Mouse (Mus musculus) left cerebral cortex, adult 11 months (tissue): ENCODE data around the gene Mgat5b.
"Not testable (repeated sequence)": the region's sequence is repeated elsewhere in the genome, so short reads cannot be mapped to it uniquely, and the experiment has no call there.

Experiments
- DNase-seq: peaks from one replicate; pipeline ENCODE4 v3.0.0; 2022; ENCODE audit warnings: low spot score

The Mgat5b gene

DNA sequence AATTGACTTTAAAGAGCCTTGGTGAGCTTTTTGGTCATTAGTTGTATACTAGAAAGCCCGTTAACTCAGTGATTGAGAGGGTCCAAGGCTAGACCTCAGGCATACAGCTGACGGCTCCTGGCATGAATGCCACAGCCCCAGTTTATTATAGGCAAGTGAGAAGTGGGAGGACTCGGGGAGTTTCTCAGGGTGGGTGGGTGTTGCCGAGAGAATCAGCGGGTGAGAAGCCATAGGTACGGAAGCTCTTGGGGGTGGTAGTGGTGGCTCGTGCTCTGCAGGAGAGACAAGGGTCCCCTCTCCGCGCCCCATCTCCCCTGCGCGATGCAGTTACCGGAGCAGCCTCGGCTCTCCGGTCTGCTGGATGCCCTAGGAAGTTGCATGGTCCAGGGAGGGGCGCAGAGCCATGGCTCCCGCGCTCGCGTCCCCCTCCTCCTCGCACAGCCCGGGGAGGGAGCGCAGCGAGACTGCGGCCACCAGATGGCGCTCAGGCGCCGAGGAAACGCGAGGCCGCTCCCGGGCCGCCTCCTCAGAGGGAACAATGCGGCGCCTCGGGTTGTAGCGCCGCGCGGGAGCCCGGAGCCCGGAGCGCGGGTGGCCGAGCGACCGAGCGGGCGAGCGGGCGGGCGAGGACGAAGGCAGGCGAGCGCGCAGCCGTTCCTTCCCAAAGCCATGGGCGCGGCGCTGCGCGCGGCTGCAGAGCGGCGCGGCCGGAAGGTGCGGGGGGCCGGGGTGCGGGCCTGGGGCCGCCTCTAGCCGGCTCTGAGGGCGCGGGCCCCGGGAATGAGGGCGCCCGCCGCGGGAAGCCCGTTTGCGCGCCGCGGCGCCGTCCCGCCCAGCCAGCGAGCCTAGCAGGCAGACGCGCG lies at the start of gene Mgat5b:
TSS of gene Mgat5b (plus strand) at position 541 of the 863 bp plus-strand sequence.
- peak; percentile 69 for DNase-seq

DNA sequence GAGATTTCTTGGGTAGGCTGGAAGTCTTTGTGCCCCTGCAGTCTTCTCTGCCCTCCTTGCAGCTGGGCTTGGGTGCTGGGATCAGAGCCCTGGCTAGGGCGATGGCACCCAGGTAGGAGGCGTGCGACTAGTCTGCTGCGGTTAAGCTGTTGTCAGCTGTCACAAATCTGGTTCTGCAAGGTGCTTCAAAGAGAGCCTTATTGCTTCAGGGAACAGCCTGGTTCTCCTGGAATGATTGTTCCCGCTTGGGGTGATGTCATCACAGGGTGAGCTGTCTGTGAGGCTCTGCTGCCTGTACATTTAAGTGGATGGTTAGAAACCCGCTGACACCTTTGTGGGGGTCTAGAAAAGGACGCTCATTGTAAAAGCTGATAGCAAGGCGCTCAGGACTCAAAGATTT lies 49.4 kb upstream of the Mgat5b start:
- no peak for DNase-seq

GRCm38 (mm10) chr11:116869641-116870040 lies 49.0 kb upstream of the Mgat5b start:
- no peak for DNase-seq

GRCm38 (mm10) chr11:116871538-116871937 lies 47.1 kb upstream of the Mgat5b start:
- DNase-seq = no peak

DNA sequence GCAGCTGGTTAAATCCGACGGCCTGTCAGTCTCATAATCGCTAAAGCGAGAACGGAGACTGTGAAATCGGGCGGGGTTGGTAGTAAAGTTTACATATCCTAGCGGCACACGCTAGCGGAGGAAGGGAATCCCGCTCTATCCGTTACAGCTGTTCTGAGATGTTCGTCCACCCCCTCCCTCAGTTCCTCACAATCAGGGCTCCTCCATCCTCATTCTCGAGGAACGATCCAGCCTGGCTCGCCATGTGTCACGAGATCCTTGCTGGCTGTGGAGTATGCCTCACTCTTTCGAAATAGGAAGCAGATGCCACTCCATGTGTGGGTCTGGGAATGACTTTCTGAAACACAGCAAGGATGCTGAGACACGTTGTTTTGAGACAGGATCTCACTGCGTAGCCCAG lies 44.7 kb upstream of the Mgat5b start:
- no peak for DNase-seq

DNA sequence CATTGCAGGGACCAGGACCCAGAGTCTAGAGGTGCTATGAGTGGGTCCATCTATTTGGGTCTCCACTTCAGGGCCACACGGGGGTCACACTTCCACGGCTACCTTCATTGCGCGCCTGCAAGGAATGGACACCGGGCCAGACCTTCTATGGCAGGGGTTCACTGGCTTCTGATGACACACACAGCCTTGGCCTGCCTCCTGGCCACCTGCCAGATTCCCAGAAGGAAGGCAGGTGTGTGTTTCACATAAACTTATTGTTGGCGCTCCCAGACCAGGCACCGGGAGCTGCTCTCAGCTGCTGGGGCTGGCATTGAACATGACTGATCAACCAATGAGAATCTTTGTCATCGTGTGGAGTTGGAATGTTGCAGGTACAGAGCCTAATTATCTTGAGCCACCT lies 40.2 kb upstream of the Mgat5b start:
- DNase-seq = no peak

DNA sequence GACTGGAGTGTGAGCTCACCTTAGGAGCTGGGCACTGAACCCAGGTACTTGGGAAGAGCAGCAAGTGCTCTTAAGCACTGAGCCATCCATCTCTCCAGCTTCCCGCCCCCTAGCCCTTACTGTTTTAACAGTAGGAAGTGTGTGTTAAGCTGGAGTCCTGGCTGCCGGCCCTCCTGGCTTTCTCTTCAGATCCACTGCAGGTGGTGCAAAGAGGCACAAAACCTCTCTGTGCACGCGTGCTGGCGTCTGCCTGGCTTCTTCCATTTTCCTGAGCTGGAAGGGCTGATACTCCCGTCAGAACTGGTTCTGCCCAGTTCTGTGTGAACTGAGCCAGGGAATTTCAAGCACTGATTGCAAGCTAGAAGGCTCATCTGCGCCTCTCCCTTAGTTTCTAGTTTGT lies 37.8 kb upstream of the Mgat5b start:
- no peak for DNase-seq

DNA sequence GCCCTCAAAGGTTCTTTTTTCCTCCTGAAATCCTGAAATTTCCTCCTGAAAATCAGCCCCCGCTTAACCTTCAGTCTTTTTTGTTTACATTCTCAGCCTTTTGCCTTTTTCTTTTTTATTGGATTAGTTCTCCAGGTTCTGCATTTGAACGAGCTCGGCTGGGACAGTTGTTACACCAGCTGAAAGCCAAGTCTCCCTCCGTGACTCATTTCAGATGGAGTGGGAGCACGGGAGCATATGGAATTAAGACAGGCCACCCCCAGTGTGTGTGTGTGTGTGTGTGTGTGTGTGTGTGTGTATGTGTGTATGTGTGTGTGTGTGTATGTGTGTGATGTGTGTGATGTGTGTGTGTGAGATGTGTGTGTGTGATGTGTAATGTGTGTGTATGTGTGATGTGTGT lies 37.2 kb upstream of the Mgat5b start:
- no peak for DNase-seq

GRCm38 (mm10) chr11:116882446-116882845 lies 36.2 kb upstream of the Mgat5b start:
- DNase-seq = no peak

DNA sequence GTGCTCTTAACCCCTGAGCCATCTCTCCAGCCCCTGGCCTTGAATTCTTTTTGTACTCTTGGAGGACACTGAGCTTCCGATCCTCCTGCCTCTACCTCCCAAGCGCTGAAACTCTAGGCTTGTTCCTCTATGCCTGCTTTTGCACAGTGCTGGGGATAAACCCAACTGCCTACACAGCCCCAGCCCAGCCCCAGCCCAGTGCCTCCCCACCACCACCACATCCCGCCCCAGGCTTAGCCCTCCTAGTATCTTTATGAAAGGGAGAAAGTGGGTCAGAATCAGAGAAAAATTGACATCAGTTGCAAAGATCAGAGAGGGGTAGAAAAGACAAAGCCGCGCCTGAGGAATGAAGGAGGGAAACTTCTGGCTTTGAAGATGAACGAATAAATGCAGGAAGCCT lies 34.6 kb upstream of the Mgat5b start:
- no peak for DNase-seq

- peak; percentile 63 for DNase-seq
Observed at GRCm38 (mm10) chr11:116885275-116886151, 33.1 kb upstream of the Mgat5b start.

DNA sequence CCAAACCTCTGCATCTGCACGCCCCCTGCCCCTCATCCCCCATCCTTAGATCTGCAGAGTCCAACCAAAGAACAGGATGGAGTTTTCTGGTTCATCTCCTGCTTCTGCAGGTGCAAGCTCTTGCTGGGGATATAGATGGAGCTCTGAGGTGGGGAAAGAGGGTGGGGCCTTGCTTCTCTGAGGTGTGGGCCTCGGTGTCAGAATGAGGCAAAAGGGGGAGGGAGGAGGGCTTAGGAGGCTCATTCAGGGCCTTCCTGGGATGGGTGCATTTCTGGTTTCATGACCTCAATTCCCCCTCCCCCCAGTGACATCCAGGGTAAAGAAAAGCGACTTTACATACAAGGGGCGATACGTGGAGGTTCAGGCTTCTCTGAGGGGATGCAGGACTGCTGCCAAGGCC lies 31.5 kb upstream of the Mgat5b start:
- no peak for DNase-seq

- no peak for DNase-seq
Observed at GRCm38 (mm10) chr11:116893532-116894442, 24.9 kb upstream of the Mgat5b start.

DNA sequence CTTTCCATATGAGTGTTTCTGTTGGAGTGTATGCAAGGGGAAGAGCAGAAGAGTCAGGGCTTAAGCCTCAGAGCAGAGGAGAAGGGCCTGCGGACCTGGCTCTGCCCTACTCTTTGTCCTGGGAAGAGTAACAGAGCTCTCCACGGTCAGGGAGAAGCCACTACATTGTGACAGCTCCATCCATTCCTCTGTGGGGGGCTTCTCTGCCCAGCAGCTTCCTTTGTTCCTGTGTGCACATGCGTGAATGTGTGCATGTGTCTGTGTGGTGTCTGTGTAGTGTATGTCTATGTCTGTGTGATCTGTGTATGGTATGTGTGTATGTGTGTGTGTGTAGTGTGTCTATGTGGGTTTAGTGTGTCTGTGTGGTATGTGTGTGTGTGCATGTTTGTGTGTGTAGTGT lies 23.3 kb upstream of the Mgat5b start:
- DNase-seq = no peak

GRCm38 (mm10) chr11:116899247-116899646 lies 19.4 kb upstream of the Mgat5b start:
- DNase-seq = no peak

GRCm38 (mm10) chr11:116902588-116902987 lies 16.1 kb upstream of the Mgat5b start:
- DNase-seq = not testable (repeated sequence)

DNA sequence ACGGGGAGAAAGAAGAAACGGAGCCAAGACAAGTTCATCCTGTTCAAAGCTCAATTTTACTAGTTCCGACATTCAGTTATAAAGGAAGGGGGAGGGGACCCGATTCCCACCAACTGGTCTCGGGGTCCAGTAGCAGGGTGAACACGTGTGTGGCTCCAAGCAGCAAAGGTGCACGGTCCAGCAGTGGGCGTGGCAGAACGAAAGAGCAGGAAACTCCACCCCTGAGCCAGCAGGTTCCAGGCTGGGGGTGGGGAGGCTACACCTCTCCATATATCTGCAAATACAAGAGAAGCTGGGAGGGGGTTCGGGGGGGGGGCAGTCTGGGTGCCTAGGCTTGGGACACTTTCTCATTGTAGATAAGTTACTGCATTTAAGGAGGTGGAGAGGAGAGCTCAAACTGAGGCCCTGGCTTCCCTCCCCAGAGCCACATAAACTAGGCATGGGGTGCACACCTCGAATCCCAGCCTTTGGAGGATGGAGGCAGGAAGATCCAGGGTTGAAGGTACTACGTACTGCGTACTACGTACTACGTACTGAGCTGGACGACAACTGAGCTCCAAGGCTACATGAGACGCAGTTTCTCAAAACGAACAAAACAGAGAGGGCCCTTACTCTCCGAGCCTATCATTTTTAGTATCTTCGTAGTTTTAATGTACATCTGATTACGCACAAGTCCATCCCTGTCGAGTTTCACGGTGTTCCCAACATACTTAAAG lies 12.8 kb upstream of the Mgat5b start:
- no peak for DNase-seq

- no peak for DNase-seq
Observed at GRCm38 (mm10) chr11:116913573-116913972, 5.1 kb upstream of the Mgat5b start.

DNA sequence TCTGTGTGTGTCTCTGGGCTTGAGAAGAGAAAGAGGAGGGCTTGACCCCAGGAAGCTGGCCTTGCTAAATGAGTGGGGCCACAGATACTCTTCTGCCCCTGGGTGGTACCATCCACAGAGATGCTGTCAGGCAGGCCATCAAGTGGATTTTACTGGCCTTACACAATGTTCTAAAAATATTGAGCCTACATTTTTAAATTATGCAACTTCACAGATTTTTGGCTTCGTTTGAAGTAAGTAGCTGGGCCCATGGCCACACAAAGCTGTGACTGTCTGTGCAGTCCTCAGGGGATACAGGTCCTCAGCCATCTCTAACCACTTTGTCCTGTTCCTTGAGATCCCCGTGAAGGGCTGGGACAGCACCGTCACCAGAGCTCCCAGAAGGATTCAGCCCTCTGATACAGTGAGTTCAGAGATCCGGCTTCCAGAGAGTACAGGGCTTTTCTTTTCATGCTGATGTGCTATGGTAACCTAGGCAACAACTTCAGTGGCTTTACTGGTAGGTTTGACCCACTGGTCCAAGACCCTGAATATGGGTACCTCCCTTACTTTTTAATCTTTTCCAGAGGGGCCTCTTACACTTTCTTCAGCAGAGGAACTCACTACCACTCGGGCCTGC lies 4.3 kb upstream of the Mgat5b start:
- DNase-seq = no peak

DNA sequence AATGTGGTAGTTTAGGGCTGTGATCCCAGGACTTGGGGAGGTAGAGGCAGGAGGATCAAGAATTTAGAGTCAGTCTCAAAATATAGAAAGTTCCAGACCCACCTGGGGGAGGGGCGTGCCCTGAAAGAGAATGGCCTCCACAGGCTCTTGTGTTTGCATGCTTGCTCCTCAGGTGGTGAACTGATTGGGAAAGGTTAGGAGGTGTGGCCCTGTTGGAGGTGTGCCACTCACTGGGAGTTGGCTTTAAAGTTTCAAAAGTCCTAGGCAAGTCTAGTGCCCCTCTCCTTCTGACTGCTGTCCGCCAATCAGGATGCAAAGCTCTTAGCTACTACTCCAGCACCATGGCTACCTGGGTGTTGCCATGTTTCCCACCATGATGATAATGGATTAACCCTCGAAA lies 3.4 kb upstream of the Mgat5b start:
- no peak for DNase-seq

GRCm38 (mm10) chr11:116917361-116917760 lies 1.3 kb upstream of the Mgat5b start:
- no peak for DNase-seq
